Mouse (Mus musculus) heart, embryonic 16.5 days (tissue): ENCODE measurements around the gene Plce1. TPM values are rescaled to one million over a fixed set of nuclear protein-coding genes. Genes with fewer than 3 reads are reported as not detected.
"Not testable (repeated sequence)": the region's sequence is repeated elsewhere in the genome, so short reads cannot be mapped to it uniquely, and the experiment has no call there.

ENCODE experiments used
- ATAC-seq: fragments of 200-750 bp; cut with Nextera tagmentation; replicated peaks from 2 replicates; pipeline ENCODE4 v1.8.0; 2017; ENCODE audit warnings: moderate number of reproducible peaks; ENCODE audit not compliant: insufficient read depth, low FRiP score; ENCODE audit errors: extremely low read depth
- H3K27ac ChIP-seq: fragments of 300-500 bp; sonication (generic); 2 replicates; pipeline ENCODE4 v1.5.1; 2014; ENCODE audit warnings: mild to moderate bottlenecking, low read length, control low read depth, moderate library complexity
- H3K27me3 ChIP-seq: fragments of 300-500 bp; sonication (generic); 2 replicates; pipeline ENCODE4 v1.6.1; 2014; ENCODE audit warnings: low read length, mixed read lengths; ENCODE audit not compliant: control insufficient read depth, insufficient read depth
- H3K36me3 ChIP-seq: fragments of 300-500 bp; sonication (generic); 2 replicates; pipeline ENCODE4 v1.6.1; 2014; ENCODE audit not compliant: control insufficient read depth, insufficient read depth
- H3K4me1 ChIP-seq: fragments of 300-500 bp; sonication (generic); 2 replicates; pipeline ENCODE4 v1.6.1; 2014; ENCODE audit warnings: low read length, mixed read lengths; ENCODE audit not compliant: control insufficient read depth, insufficient read depth
- H3K4me2 ChIP-seq: fragments of 300-500 bp; sonication (generic); 2 replicates; pipeline ENCODE4 v1.6.1; 2014; ENCODE audit warnings: low read depth, mild to moderate bottlenecking, control low read depth, low read length
- H3K4me3 ChIP-seq: fragments of 300-500 bp; sonication (generic); 2 replicates; pipeline ENCODE4 v1.5.1; 2014; ENCODE audit warnings: mild to moderate bottlenecking, control low read depth, low read length
- H3K9ac ChIP-seq: fragments of 300-500 bp; sonication (generic); 2 replicates; pipeline ENCODE4 v1.6.1; 2014; ENCODE audit warnings: low read length, control low read depth
- H3K9me3 ChIP-seq: fragments of 300-500 bp; sonication (generic); replicated peaks from 2 replicates; pipeline ENCODE4 v1.6.1; 2016; ENCODE audit warnings: low read length; ENCODE audit not compliant: control insufficient read depth
- WGBS: fragments of 180-500 bp; shearing (Covaris S2); extraction: QIAGEN DNeasy Blood & Tissue Kit; methylation state at CpG from one replicate; pipeline ENCODE4 v1.1.7; 2014; 5-methylcytosine and 5-hydroxymethylcytosine counted together
- polyA plus RNA-seq: library from polyadenylated mRNA; unstranded; fragments of >200 nt; fragmentation: Nextera tagmentation; extraction: Ambion mirVana; gene quantifications from 2 replicates; pipeline ENCODE4 v1.2.1, GENCODE M21; 2015

Gene Plce1
- polyA plus RNA-seq, 1 experiment from 2014 or later = 5.8 TPM

- Histone ChIP-seq H3K9ac (no peak overlapping the region), H3K27ac (no peak overlapping the region), H3K4me1 (peaks cover 5% of the 10 kb centered on the region), H3K4me2 (no peak overlapping the region), H3K36me3 (no peaks in the 10 kb centered on the region), H3K4me3 (no peak overlapping the region), H3K9me3 (no peaks in the 10 kb centered on the region), H3K27me3 (no peaks in the 10 kb centered on the region)
- ATAC-seq = no peak
- WGBS = 37% methylated on average over 1 of the region's 1 CpGs
Observed at GRCm38 (mm10) chr19:38558816-38559215, 77.9 kb downstream of the Plce1 start.

GRCm38 (mm10) chr19:38561887-38562286 lies 81.0 kb downstream of the Plce1 start:
- not testable (repeated sequence) for H3K4me1 ChIP-seq, H3K4me2 ChIP-seq, H3K9me3 ChIP-seq, H3K9ac ChIP-seq, ATAC-seq, H3K36me3 ChIP-seq, H3K4me3 ChIP-seq, H3K27ac ChIP-seq, H3K27me3 ChIP-seq
- WGBS = 68% methylated on average over 1 of the region's 1 CpGs

- H3K9ac ChIP-seq = no peak overlapping the region
Observed at GRCm38 (mm10) chr19:38566156-38566555, 85.2 kb downstream of the Plce1 start.

GRCm38 (mm10) chr19:38566752-38567151 lies 85.8 kb downstream of the Plce1 start:
- 0 out of 2 replicates have a peak, but pooled peaks have one; percentile 10 for ATAC-seq
- peak overlapping the region; percentile 49 for H3K4me2 ChIP-seq
- peaks cover 25% of the 10 kb centered on the region for H3K4me1 ChIP-seq
- no peaks in the 10 kb centered on the region for H3K36me3 ChIP-seq
- H3K4me3 ChIP-seq = no peak overlapping the region; the same call in 1 of the 2 replicates
- no peaks in the 10 kb centered on the region for H3K27me3 ChIP-seq
- peak overlapping the region; percentile 38; the same call in 1 of the 2 replicates for H3K9ac ChIP-seq
- 19% methylated on average over 7 of the region's 7 CpGs for WGBS
- H3K9me3 ChIP-seq = no peaks in the 10 kb centered on the region
- no peak overlapping the region for H3K27ac ChIP-seq

More at GRCm38 (mm10) chr19:38566156-38566555, 85.2 kb downstream of the Plce1 start:
- ATAC-seq = no peak
- Histone ChIP-seq H3K36me3 (no peaks in the 10 kb centered on the region), H3K4me2 (no peak overlapping the region), H3K27ac (no peak overlapping the region), H3K27me3 (no peaks in the 10 kb centered on the region), H3K9me3 (no peaks in the 10 kb centered on the region), H3K4me1 (peaks cover 25% of the 10 kb centered on the region), H3K4me3 (no peak overlapping the region)

GRCm38 (mm10) chr19:38567331-38567730 lies 86.4 kb downstream of the Plce1 start:
- no peak overlapping the region for H3K4me3 ChIP-seq
- 42% methylated on average over 5 of the region's 5 CpGs for WGBS
- no peaks in the 10 kb centered on the region for H3K27me3 ChIP-seq
- no peaks in the 10 kb centered on the region for H3K9me3 ChIP-seq
- no peak overlapping the region for H3K27ac ChIP-seq
- H3K36me3 ChIP-seq = no peaks in the 10 kb centered on the region
- peaks cover 25% of the 10 kb centered on the region for H3K4me1 ChIP-seq
- no peak for ATAC-seq
- H3K9ac ChIP-seq = peak overlapping the region; percentile 34; the same call in 1 of the 2 replicates
- H3K4me2 ChIP-seq = peak overlapping the region; percentile 49; the same call in 1 of the 2 replicates

GRCm38 (mm10) chr19:38578554-38579146 lies 97.7 kb downstream of the Plce1 start:
- H3K4me2 ChIP-seq = 0 out of 2 replicates have a peak overlapping the region, but pooled peaks have one; percentile 18
- no peak overlapping the region for H3K9ac ChIP-seq
- no peaks in the 10 kb centered on the region for H3K9me3 ChIP-seq
- no peaks in the 10 kb centered on the region for H3K36me3 ChIP-seq
- ATAC-seq = no peak
- WGBS = 25% methylated on average over 8 of the region's 8 CpGs
- H3K27ac ChIP-seq = no peak overlapping the region
- H3K27me3 ChIP-seq = no peaks in the 10 kb centered on the region
- H3K4me1 ChIP-seq = peaks cover 13% of the 10 kb centered on the region
- no peak overlapping the region for H3K4me3 ChIP-seq

- no peak overlapping the region for H3K9ac ChIP-seq
- H3K27me3 ChIP-seq = no peaks in the 10 kb centered on the region
- H3K4me3 ChIP-seq = no peak overlapping the region
- H3K36me3 ChIP-seq = no peaks in the 10 kb centered on the region
- no peak overlapping the region for H3K4me2 ChIP-seq
- 77% methylated on average over 1 of the region's 1 CpGs for WGBS
- peaks cover 22% of the 10 kb centered on the region for H3K4me1 ChIP-seq
- H3K27ac ChIP-seq = no peak overlapping the region
- no peaks in the 10 kb centered on the region for H3K9me3 ChIP-seq
- no peak for ATAC-seq
Observed at GRCm38 (mm10) chr19:38582861-38583260, 102.0 kb downstream of the Plce1 start.

- Histone ChIP-seq H3K9ac (peak overlapping the region; percentile 31), H3K4me2 (peak overlapping the region; percentile 45), H3K4me1 (peaks cover 35% of the 10 kb centered on the region), H3K36me3 (no peaks in the 10 kb centered on the region), H3K27me3 (no peaks in the 10 kb centered on the region), H3K27ac (peak overlapping the region; percentile 71), H3K4me3 (no peak overlapping the region), H3K9me3 (no peaks in the 10 kb centered on the region)
- 8% methylated on average over 5 of the region's 5 CpGs for WGBS
- peak; percentile 88 for ATAC-seq
Observed at GRCm38 (mm10) chr19:38587559-38587958, 106.7 kb downstream of the Plce1 start.

GRCm38 (mm10) chr19:38589466-38589865 lies 108.6 kb downstream of the Plce1 start:
- H3K27me3 ChIP-seq = no peaks in the 10 kb centered on the region
- H3K9ac ChIP-seq = no peak overlapping the region
- no peak for ATAC-seq
- H3K27ac ChIP-seq = no peak overlapping the region
- 57% methylated on average over 5 of the region's 5 CpGs for WGBS
- H3K4me2 ChIP-seq = no peak overlapping the region
- H3K36me3 ChIP-seq = no peaks in the 10 kb centered on the region
- H3K9me3 ChIP-seq = no peaks in the 10 kb centered on the region
- peaks cover 40% of the 10 kb centered on the region for H3K4me1 ChIP-seq
- H3K4me3 ChIP-seq = no peak overlapping the region
